Mouse (Mus musculus): ENCODE data around the gene Trex2. TPM values are rescaled to one million over a fixed set of nuclear protein-coding genes. Genes with fewer than 3 reads are reported as not detected.

Trex2 gene
- polyA plus RNA-seq, 1 experiment from 2014 or later, result 0.27 TPM

DNA sequence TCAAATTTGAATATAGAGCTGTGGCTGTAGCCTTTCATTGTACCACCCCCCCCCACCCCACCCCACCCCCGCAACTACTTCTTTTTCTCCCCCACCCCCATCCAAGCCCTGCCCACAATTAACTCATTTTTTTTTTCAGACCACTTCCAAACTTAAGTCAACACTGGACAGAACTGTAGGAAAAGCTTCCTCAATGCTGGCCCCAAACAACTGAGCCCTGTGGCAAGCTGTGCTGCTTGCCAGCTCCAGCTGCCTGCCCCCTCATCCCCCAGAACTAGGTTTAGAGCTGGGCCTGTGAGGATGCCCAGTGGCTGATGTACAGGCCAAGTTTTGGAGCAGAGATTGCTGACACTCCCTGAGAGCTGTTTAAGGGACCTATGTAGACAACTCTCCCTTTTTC is 33.6 kb upstream of the Trex2 start:
- H3K4me3 ChIP-seq (ENCODE audit: low read depth, low read length), result no peak overlapping the region
- ATAC-seq (no peak; the same call in 1 of the 2 replicates), DNase-seq (ENCODE audit: low spot score) (no peak)
- H3K4me1 ChIP-seq (ENCODE audit: insufficient read depth, low read depth, low read length), result peaks cover 3% of the 10 kb centered on the region; the same call in 1 of the 2 replicates
- H3K9ac ChIP-seq (replicated peaks; ENCODE audit: low read depth), result no peak overlapping the region
- H3K27me3 ChIP-seq (replicated peaks; ENCODE audit: insufficient read depth, low read length), result no peaks in the 10 kb centered on the region
- H3K36me3 ChIP-seq (ENCODE audit: insufficient read depth, low read length), result no peaks in the 10 kb centered on the region
- 27% methylated on average over 1 of the region's 1 CpGs for WGBS
- peak overlapping the region; percentile 65 for H3K27ac ChIP-seq (ENCODE audit: low read length)
- no peaks in the 10 kb centered on the region for H3K9me3 ChIP-seq (ENCODE audit: low read length)
- TF ChIP-seq EP300 (IDR thresholded peaks at IDR 0.05) (no peak), CTCF (IDR thresholded peaks at IDR 0.05) (no peak)
- H3K4me2 ChIP-seq (replicated peaks; ENCODE audit: low read depth, low read length), result no peak overlapping the region

DNA sequence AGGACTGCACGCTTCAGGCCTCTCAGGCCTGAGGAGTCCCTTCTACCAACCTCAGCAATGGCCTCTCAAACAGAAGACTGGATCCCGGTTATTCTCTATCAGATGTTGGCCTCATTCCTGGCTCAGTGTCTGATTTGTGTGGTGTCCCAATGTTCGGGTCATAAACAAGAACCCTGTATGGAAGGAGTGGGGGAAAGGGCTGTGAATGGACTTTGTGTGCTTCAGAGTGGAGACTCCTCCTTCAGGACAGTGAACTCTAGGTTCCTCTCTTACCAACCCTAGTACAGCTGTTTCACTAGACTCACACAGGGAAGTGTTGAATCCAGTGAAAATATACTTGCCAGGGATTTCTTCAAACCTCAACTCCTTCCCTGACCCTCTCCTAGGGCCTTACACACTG is 33.2 kb upstream of the Trex2 start:
- Histone ChIP-seq H3K9me3 (ENCODE audit: low read length) (no peaks in the 10 kb centered on the region), H3K9ac (replicated peaks; ENCODE audit: low read depth) (no peak overlapping the region), H3K27ac (ENCODE audit: low read length) (peak overlapping the region; percentile 82), H3K27me3 (replicated peaks; ENCODE audit: insufficient read depth, low read length) (no peaks in the 10 kb centered on the region), H3K36me3 (ENCODE audit: insufficient read depth, low read length) (no peaks in the 10 kb centered on the region), H3K4me3 (ENCODE audit: low read depth, low read length) (no peak overlapping the region), H3K4me1 (ENCODE audit: insufficient read depth, low read depth, low read length) (peaks cover 3% of the 10 kb centered on the region; the same call in 1 of the 2 replicates), H3K4me2 (replicated peaks; ENCODE audit: low read depth, low read length) (no peak overlapping the region)
- TF ChIP-seq CTCF (IDR thresholded peaks at IDR 0.05) (no peak), EP300 (IDR thresholded peaks at IDR 0.05) (peak; percentile 28; the same call in 1 of the 2 replicates)
- 38% methylated on average over 3 of the region's 3 CpGs for WGBS
- DNase-seq (ENCODE audit: low spot score) (peak; percentile 84), ATAC-seq (peak; percentile 77)

DNA sequence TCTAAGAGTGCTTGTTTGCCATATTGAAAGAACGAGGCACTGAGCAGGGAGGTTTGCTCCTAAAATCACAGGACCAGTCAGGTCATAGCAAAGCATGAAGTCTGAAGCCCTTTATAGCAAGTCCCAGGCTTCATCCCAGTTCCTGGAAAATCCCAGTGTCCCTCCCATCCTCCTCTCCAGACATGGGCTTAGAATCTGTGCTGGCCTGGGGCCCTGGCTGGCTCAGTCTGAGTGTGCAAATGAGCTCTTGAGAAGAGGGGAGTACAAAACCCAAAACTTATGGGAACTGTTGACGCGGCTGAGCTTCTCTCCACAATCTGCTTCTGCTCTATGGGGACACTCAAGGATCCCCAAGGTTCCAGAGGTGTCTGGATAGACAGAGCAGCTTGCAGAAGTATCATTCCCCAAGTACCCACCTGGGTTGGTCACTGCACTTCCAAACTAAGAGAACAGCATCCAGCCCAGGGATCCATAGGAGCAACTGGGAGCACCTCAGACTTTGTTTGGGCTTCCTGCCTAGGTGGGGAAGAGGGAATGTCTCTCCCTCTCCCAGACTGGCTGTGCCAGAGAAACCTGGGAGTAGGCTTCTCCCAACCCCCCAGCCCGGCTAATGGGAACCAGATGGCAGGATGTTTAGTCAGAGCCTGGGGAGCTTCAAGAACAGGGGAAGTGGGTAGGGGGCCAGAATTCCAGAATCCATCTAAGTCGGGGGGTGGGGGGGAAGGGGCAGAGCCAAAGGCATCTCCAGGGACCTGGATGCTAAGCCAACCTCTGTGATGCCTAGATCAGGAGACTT is 32.5 kb upstream of the Trex2 start:
- H3K4me1 ChIP-seq (ENCODE audit: insufficient read depth, low read depth, low read length), result peaks cover 3% of the 10 kb centered on the region; the same call in 1 of the 2 replicates
- H3K4me2 ChIP-seq (replicated peaks; ENCODE audit: low read depth, low read length), result no peak overlapping the region
- 39% methylated on average over 5 of the region's 5 CpGs for WGBS
- H3K27ac ChIP-seq (ENCODE audit: low read length), result peak overlapping the region; percentile 82
- peak; percentile 56 for ATAC-seq
- TF ChIP-seq CTCF (IDR thresholded peaks at IDR 0.05) (no peak), EP300 (IDR thresholded peaks at IDR 0.05) (no peak)
- H3K36me3 ChIP-seq (ENCODE audit: insufficient read depth, low read length), result no peaks in the 10 kb centered on the region
- no peaks in the 10 kb centered on the region for H3K9me3 ChIP-seq (ENCODE audit: low read length)
- H3K4me3 ChIP-seq (ENCODE audit: low read depth, low read length), result no peak overlapping the region
- peak; percentile 57 for DNase-seq (ENCODE audit: low spot score)
- H3K27me3 ChIP-seq (replicated peaks; ENCODE audit: insufficient read depth, low read length), result no peaks in the 10 kb centered on the region
- no peak overlapping the region for H3K9ac ChIP-seq (replicated peaks; ENCODE audit: low read depth)

DNA sequence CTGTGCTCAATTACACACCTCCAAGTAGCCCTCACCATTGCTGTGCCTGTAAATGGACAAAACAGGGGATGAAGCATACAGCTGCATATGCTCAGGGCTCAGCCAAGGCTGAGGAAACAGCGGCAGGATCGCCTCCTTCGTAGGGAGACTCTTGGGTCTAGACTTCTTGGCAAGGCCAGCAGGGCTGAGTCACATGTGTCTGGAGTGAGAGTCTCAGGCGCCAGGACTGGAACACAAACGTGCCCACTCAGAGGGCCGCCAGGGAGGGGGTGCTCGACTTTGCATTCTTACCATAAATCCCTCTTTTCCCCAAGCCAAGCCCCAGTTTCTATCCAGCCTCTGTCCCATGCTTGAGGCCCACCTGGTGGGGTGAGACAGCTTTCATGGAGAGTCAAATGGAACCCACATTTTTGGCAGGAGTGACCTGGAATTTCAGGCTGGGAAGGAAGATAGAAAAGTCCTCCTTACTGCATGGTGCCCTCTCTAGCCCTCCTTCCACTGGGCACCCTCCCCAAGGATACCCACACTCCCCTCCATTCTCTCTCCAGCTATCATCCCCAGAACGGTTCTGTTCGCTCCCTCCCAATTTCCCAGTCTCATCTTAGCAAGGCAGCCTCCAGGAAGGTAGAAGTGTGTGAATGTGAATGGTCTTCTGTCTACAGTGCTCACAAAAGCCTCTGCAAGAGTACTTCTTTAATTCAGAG is 30.5 kb upstream of the Trex2 start:
- TF ChIP-seq CTCF (IDR thresholded peaks at IDR 0.05), result no peak
- TF ChIP-seq EP300 (IDR thresholded peaks at IDR 0.05), result no peak
- no peak overlapping the region for H3K4me2 ChIP-seq (replicated peaks; ENCODE audit: low read depth, low read length)
- peaks cover 3% of the 10 kb centered on the region; the same call in 1 of the 2 replicates for H3K4me1 ChIP-seq (ENCODE audit: insufficient read depth, low read depth, low read length)
- no peaks in the 10 kb centered on the region for H3K36me3 ChIP-seq (ENCODE audit: insufficient read depth, low read length)
- no peaks in the 10 kb centered on the region for H3K27me3 ChIP-seq (replicated peaks; ENCODE audit: insufficient read depth, low read length)
- H3K9ac ChIP-seq (replicated peaks; ENCODE audit: low read depth), result no peak overlapping the region
- H3K4me3 ChIP-seq (ENCODE audit: low read depth, low read length), result no peak overlapping the region
- DNase-seq (ENCODE audit: low spot score) (peak; percentile 82), ATAC-seq (peak; percentile 83)
- 0 out of 2 replicates have a peak overlapping the region, but pooled peaks have one; percentile 20 for H3K27ac ChIP-seq (ENCODE audit: low read length)
- WGBS, result 39% methylated on average over 9 of the region's 9 CpGs
- no peaks in the 10 kb centered on the region for H3K9me3 ChIP-seq (ENCODE audit: low read length)

DNA sequence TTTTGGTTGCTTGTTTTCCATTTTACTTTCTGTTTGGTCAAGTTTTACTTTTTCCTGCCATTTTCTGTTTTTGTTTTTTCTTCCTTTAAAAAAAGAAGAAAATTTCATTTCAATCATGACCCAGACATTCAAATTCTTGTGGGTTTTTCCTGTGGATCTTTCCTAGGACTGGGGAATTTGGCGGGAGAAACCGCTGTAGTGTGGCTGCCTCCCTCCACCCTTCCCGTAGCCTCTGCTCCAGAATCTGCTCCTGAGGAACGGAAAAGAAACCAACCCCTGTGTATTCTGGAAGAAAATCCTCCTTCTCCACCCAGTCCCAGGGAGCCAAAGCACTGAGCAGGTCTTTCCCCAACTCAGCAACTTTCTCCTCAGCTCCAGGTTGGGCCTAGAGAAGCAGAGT is 25.6 kb upstream of the Trex2 start:
- no peak overlapping the region for H3K27ac ChIP-seq (ENCODE audit: low read length)
- WGBS, result 79% methylated on average over 4 of the region's 4 CpGs
- H3K4me2 ChIP-seq (replicated peaks; ENCODE audit: low read depth, low read length), result no peak overlapping the region
- ATAC-seq (no peak), DNase-seq (ENCODE audit: low spot score) (no peak)
- H3K36me3 ChIP-seq (ENCODE audit: insufficient read depth, low read length), result no peaks in the 10 kb centered on the region
- no peak for TF ChIP-seq EP300 (IDR thresholded peaks at IDR 0.05)
- no peak overlapping the region for H3K9ac ChIP-seq (replicated peaks; ENCODE audit: low read depth)
- no peak overlapping the region for H3K4me3 ChIP-seq (ENCODE audit: low read depth, low read length)
- H3K27me3 ChIP-seq (replicated peaks; ENCODE audit: insufficient read depth, low read length), result no peaks in the 10 kb centered on the region
- H3K9me3 ChIP-seq (ENCODE audit: low read length), result no peaks in the 10 kb centered on the region
- H3K4me1 ChIP-seq (ENCODE audit: insufficient read depth, low read depth, low read length), result peaks cover 3% of the 10 kb centered on the region; the same call in 1 of the 2 replicates

- TF ChIP-seq EP300 (IDR thresholded peaks at IDR 0.05), result no peak
- TF ChIP-seq CTCF (IDR thresholded peaks at IDR 0.05), result peak; percentile 74
- no peak within 1 kb of the TSS for H3K27ac ChIP-seq (ENCODE audit: low read length)
- H3K9me3 ChIP-seq (ENCODE audit: low read length), result no peaks in the 10 kb centered on the region
- H3K27me3 ChIP-seq (replicated peaks; ENCODE audit: insufficient read depth, low read length), result no peaks in the 10 kb centered on the region
- H3K36me3 ChIP-seq (ENCODE audit: insufficient read depth, low read length), result no peaks in the 10 kb centered on the region
- DNase-seq (ENCODE audit: low spot score) (peak; percentile 97), ATAC-seq (peak; percentile 100)
- H3K4me1 ChIP-seq (ENCODE audit: insufficient read depth, low read depth, low read length), result peaks cover 3% of the 10 kb centered on the region; the same call in 1 of the 2 replicates
- 11% methylated on average over 25 of the region's 26 CpGs for WGBS
- peak within 1 kb of the TSS; percentile 54 for H3K4me2 ChIP-seq (replicated peaks; ENCODE audit: low read depth, low read length)
- H3K9ac ChIP-seq (replicated peaks; ENCODE audit: low read depth), result no peak within 1 kb of the TSS
- H3K4me3 ChIP-seq (ENCODE audit: low read depth, low read length), result peak within 1 kb of the TSS; percentile 48
Observed at GRCm38 (mm10) chrX:73458877-73459392, 23.8 kb upstream of the Trex2 start, which contains the start of gene Haus7. Gene Haus7 (minus strand): TSS chrX:73459044.
